Mouse (Mus musculus): ENCODE measurements around the gene Rbpms2. TPM values are rescaled to one million over a fixed set of nuclear protein-coding genes. Genes with fewer than 3 reads are reported as not detected.

Rbpms2 gene
- polyA plus RNA-seq (2015; fragmentation: Nextera tagmentation; extraction: Ambion mirVana), result 3.2 and 3.4 TPM in 2 replicates

- H3K27ac ChIP-seq (ENCODE audit: low read length), result no peak within 1 kb of the TSS
- H3K9ac ChIP-seq (replicated peaks; ENCODE audit: low read depth, low read length), result peak within 1 kb of the TSS; percentile 57
- no peaks in the 10 kb centered on the region for H3K36me3 ChIP-seq (ENCODE audit: control insufficient read depth, insufficient read depth)
- peaks cover 22% of the 10 kb centered on the region for H3K4me1 ChIP-seq (replicated peaks; ENCODE audit: control insufficient read depth, insufficient read depth, low read length)
- ATAC-seq, result no peak
- WGBS, result 2% methylated on average over 38 of the region's 40 CpGs
- peak within 1 kb of the TSS; percentile 72 for H3K4me3 ChIP-seq (replicated peaks; ENCODE audit: low read length)
- peaks cover 25% of the 10 kb centered on the region for H3K27me3 ChIP-seq (replicated peaks; ENCODE audit: control insufficient read depth, insufficient read depth, low read length)
- H3K9me3 ChIP-seq (ENCODE audit: control insufficient read depth, low read length), result no peaks in the 10 kb centered on the region
- peak within 1 kb of the TSS; percentile 100 for H3K4me2 ChIP-seq (ENCODE audit: low read length)
Measured at GRCm38 (mm10) chr9:65629025-65629766, at the start of gene Rbpms2. TSS of gene Rbpms2 (plus strand) at chr9:65629648.

GRCm38 (mm10) chr9:65579781-65580371 is 49.6 kb upstream of the Rbpms2 start, which contains the start of gene Plekho2:
TSS of gene Plekho2 (minus strand) at chr9:65580040.
- H3K4me2 ChIP-seq (ENCODE audit: low read length), result peak within 1 kb of the TSS; percentile 67
- H3K4me1 ChIP-seq (replicated peaks; ENCODE audit: control insufficient read depth, insufficient read depth, low read length), result peaks cover 15% of the 10 kb centered on the region
- H3K27me3 ChIP-seq (replicated peaks; ENCODE audit: control insufficient read depth, insufficient read depth, low read length), result no peaks in the 10 kb centered on the region
- H3K9ac ChIP-seq (replicated peaks; ENCODE audit: low read depth, low read length), result peak within 1 kb of the TSS; percentile 64
- peak within 1 kb of the TSS; percentile 63 for H3K4me3 ChIP-seq (replicated peaks; ENCODE audit: low read length)
- no peaks in the 10 kb centered on the region for H3K36me3 ChIP-seq (ENCODE audit: control insufficient read depth, insufficient read depth)
- no peaks in the 10 kb centered on the region for H3K9me3 ChIP-seq (ENCODE audit: control insufficient read depth, low read length)
- no peak within 1 kb of the TSS for H3K27ac ChIP-seq (ENCODE audit: low read length)
- ATAC-seq, result peak; percentile 95
- WGBS, result under 1% methylated on average over 42 of the region's 45 CpGs

- 6% methylated on average over 23 of the region's 29 CpGs for WGBS
- peak; percentile 69 for ATAC-seq
- Histone ChIP-seq H3K9ac (replicated peaks; ENCODE audit: low read depth, low read length) (peak overlapping the region; percentile 57), H3K4me3 (replicated peaks; ENCODE audit: low read length) (peak overlapping the region; percentile 63), H3K27me3 (replicated peaks; ENCODE audit: control insufficient read depth, insufficient read depth, low read length) (no peaks in the 10 kb centered on the region), H3K4me2 (ENCODE audit: low read length) (peak overlapping the region; percentile 67), H3K4me1 (replicated peaks; ENCODE audit: control insufficient read depth, insufficient read depth, low read length) (peaks cover 13% of the 10 kb centered on the region), H3K9me3 (ENCODE audit: control insufficient read depth, low read length) (no peaks in the 10 kb centered on the region), H3K36me3 (ENCODE audit: control insufficient read depth, insufficient read depth) (no peaks in the 10 kb centered on the region), H3K27ac (ENCODE audit: low read length) (no peak overlapping the region)
Measured at GRCm38 (mm10) chr9:65580401-65581256, 48.8 kb upstream of the Rbpms2 start.

- Histone ChIP-seq H3K4me1 (replicated peaks; ENCODE audit: control insufficient read depth, insufficient read depth, low read length) (peaks cover 20% of the 10 kb centered on the region), H3K9ac (replicated peaks; ENCODE audit: low read depth, low read length) (no peak overlapping the region), H3K27me3 (replicated peaks; ENCODE audit: control insufficient read depth, insufficient read depth, low read length) (no peaks in the 10 kb centered on the region), H3K9me3 (ENCODE audit: control insufficient read depth, low read length) (no peaks in the 10 kb centered on the region), H3K27ac (ENCODE audit: low read length) (no peak overlapping the region), H3K4me2 (ENCODE audit: low read length) (no peak overlapping the region), H3K36me3 (ENCODE audit: control insufficient read depth, insufficient read depth) (no peaks in the 10 kb centered on the region), H3K4me3 (replicated peaks; ENCODE audit: low read length) (no peak overlapping the region)
- ATAC-seq, result no peak
- WGBS, result 32% methylated on average over 8 of the region's 8 CpGs
Measured at GRCm38 (mm10) chr9:65583045-65583444, 46.4 kb upstream of the Rbpms2 start.

- H3K4me1 ChIP-seq (replicated peaks; ENCODE audit: control insufficient read depth, insufficient read depth, low read length), result peaks cover 30% of the 10 kb centered on the region
- no peaks in the 10 kb centered on the region for H3K36me3 ChIP-seq (ENCODE audit: control insufficient read depth, insufficient read depth)
- H3K4me3 ChIP-seq (replicated peaks; ENCODE audit: low read length), result peak within 1 kb of the TSS; percentile 58
- H3K27me3 ChIP-seq (replicated peaks; ENCODE audit: control insufficient read depth, insufficient read depth, low read length), result no peaks in the 10 kb centered on the region
- peak within 1 kb of the TSS; percentile 95 for H3K4me2 ChIP-seq (ENCODE audit: low read length)
- ATAC-seq, result peak; percentile 94
- peak within 1 kb of the TSS; percentile 30; the same call in 1 of the 2 replicates for H3K27ac ChIP-seq (ENCODE audit: low read length)
- H3K9me3 ChIP-seq (ENCODE audit: control insufficient read depth, low read length), result no peaks in the 10 kb centered on the region
- peak within 1 kb of the TSS; percentile 56 for H3K9ac ChIP-seq (replicated peaks; ENCODE audit: low read depth, low read length)
- 10% methylated on average over 28 of the region's 28 CpGs for whole genome bisulfite sequencing
Measured at GRCm38 (mm10) chr9:65586406-65587269, 42.8 kb upstream of the Rbpms2 start, which contains the start of gene Pif1. TSS of gene Pif1 (plus strand) at chr9:65587160.

- H3K9me3 ChIP-seq (ENCODE audit: control insufficient read depth, low read length), result no peaks in the 10 kb centered on the region
- 0 out of 2 replicates have a peak, but pooled peaks have one; percentile 15 for ATAC-seq
- H3K9ac ChIP-seq (replicated peaks; ENCODE audit: low read depth, low read length), result peak overlapping the region; percentile 56
- H3K4me3 ChIP-seq (replicated peaks; ENCODE audit: low read length), result peak overlapping the region; percentile 58
- H3K4me2 ChIP-seq (ENCODE audit: low read length), result peak overlapping the region; percentile 95
- no peaks in the 10 kb centered on the region for H3K27me3 ChIP-seq (replicated peaks; ENCODE audit: control insufficient read depth, insufficient read depth, low read length)
- H3K36me3 ChIP-seq (ENCODE audit: control insufficient read depth, insufficient read depth), result no peaks in the 10 kb centered on the region
- no peak overlapping the region for H3K27ac ChIP-seq (ENCODE audit: low read length)
- 0% methylated on average over 6 of the region's 6 CpGs for WGBS
- H3K4me1 ChIP-seq (replicated peaks; ENCODE audit: control insufficient read depth, insufficient read depth, low read length), result peaks cover 30% of the 10 kb centered on the region
Measured at GRCm38 (mm10) chr9:65587270-65587572, 42.2 kb upstream of the Rbpms2 start.

GRCm38 (mm10) chr9:65587573-65588358 is 41.7 kb upstream of the Rbpms2 start:
- peak; percentile 53 for ATAC-seq
- no peak overlapping the region for H3K27ac ChIP-seq (ENCODE audit: low read length)
- H3K4me2 ChIP-seq (ENCODE audit: low read length), result peak overlapping the region; percentile 95
- WGBS, result under 1% methylated on average over 64 of the region's 64 CpGs
- peak overlapping the region; percentile 58 for H3K4me3 ChIP-seq (replicated peaks; ENCODE audit: low read length)
- no peaks in the 10 kb centered on the region for H3K9me3 ChIP-seq (ENCODE audit: control insufficient read depth, low read length)
- H3K27me3 ChIP-seq (replicated peaks; ENCODE audit: control insufficient read depth, insufficient read depth, low read length), result no peaks in the 10 kb centered on the region
- H3K4me1 ChIP-seq (replicated peaks; ENCODE audit: control insufficient read depth, insufficient read depth, low read length), result peaks cover 30% of the 10 kb centered on the region
- peak overlapping the region; percentile 56 for H3K9ac ChIP-seq (replicated peaks; ENCODE audit: low read depth, low read length)
- H3K36me3 ChIP-seq (ENCODE audit: control insufficient read depth, insufficient read depth), result no peaks in the 10 kb centered on the region

GRCm38 (mm10) chr9:65589091-65589490 is 40.4 kb upstream of the Rbpms2 start:
- no peak overlapping the region; the same call in 1 of the 2 replicates for H3K9ac ChIP-seq (replicated peaks; ENCODE audit: low read depth, low read length)

More at GRCm38 (mm10) chr9:65589091-65589490, 40.4 kb upstream of the Rbpms2 start:
- no peaks in the 10 kb centered on the region for H3K36me3 ChIP-seq (ENCODE audit: control insufficient read depth, insufficient read depth)
- H3K4me3 ChIP-seq (replicated peaks; ENCODE audit: low read length), result peak overlapping the region; percentile 58
- peaks cover 30% of the 10 kb centered on the region for H3K4me1 ChIP-seq (replicated peaks; ENCODE audit: control insufficient read depth, insufficient read depth, low read length)
- H3K27me3 ChIP-seq (replicated peaks; ENCODE audit: control insufficient read depth, insufficient read depth, low read length), result no peaks in the 10 kb centered on the region
- WGBS, result 80% methylated on average over 3 of the region's 3 CpGs
- H3K4me2 ChIP-seq (ENCODE audit: low read length), result peak overlapping the region; percentile 95
- no peak for ATAC-seq
- no peak overlapping the region for H3K27ac ChIP-seq (ENCODE audit: low read length)
- H3K9me3 ChIP-seq (ENCODE audit: control insufficient read depth, low read length), result no peaks in the 10 kb centered on the region
